Comparison of ENCODE assay signal across 17 mouse cellular contexts in the genomic region with DNA sequence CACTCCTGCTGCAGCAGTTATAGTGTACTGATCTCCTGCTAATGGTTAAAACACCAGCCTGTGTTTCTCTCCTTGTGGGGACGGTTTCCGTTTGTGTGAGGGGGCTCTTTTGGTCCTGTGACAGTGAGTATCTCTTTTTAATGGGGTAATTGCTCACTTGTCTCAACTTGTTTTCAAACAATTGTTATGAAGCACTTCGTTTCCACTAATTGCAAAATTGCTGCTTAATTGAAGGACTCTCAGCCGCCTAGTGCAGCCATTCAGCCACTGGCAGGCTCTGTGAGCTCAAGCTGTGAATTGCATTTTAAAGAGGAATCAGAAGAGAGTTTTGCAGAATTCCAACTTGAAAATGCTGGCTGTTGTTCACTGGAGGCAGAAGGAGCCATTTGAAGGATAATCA. TPM values are rescaled to one million over a fixed set of nuclear protein-coding genes. Genes with fewer than 3 reads are reported as not detected.
DNase-seq lines count a peak whose midpoint lies in the region; ATAC-seq and TF ChIP-seq lines count a peak whose summit lies in the region.
"Had no signal": no experiment of that assay in that cellular context is flagged by ENCODE, and none has a peak within 500 bp of the region (broad histone marks: within the 10 kb centered on the region; RNA-seq: fewer than 3 reads in every experiment).

No protein-coding gene starts in this region.

- H3K9me3 ChIP-seq in hindbrain, embryonic 12.5 days (replicated peaks), result no peaks in the 10 kb centered on the region
- H3K9me3 ChIP-seq in hindbrain, embryonic 10.5 days, result no peaks in the 10 kb centered on the region
- no peaks in the 10 kb centered on the region for H3K9me3 ChIP-seq in embryonic facial prominence, embryonic 14.5 days (ENCODE audit: control insufficient read depth, low read length)
- no peaks in the 10 kb centered on the region for H3K9me3 ChIP-seq in hindbrain, embryonic 16.5 days (ENCODE audit: control insufficient read depth, low read length)
- no peaks in the 10 kb centered on the region for H3K9me3 ChIP-seq in midbrain, postnatal 0 days (ENCODE audit: low read length)
- H3K9me3 ChIP-seq: heart, embryonic 10.5 days; lung, embryonic 15.5 days; neural tube, embryonic 12.5 days had no signal

- H3K36me3 ChIP-seq in hindbrain, embryonic 12.5 days, result no peaks in the 10 kb centered on the region
- H3K36me3 ChIP-seq in hindbrain, embryonic 10.5 days, result no peaks in the 10 kb centered on the region
- H3K36me3 ChIP-seq in embryonic facial prominence, embryonic 14.5 days (ENCODE audit: control insufficient read depth, insufficient read depth, low read length), result no peaks in the 10 kb centered on the region
- H3K36me3 ChIP-seq in hindbrain, embryonic 16.5 days (ENCODE audit: control insufficient read depth, insufficient read depth, low read length), result no peaks in the 10 kb centered on the region
- no peaks in the 10 kb centered on the region for H3K36me3 ChIP-seq in midbrain, postnatal 0 days (ENCODE audit: insufficient read depth, low read length)
- H3K36me3 ChIP-seq: heart, embryonic 10.5 days; lung, embryonic 15.5 days; neural tube, embryonic 12.5 days had no signal

- no peak for ATAC-seq in hindbrain, embryonic 12.5 days (ENCODE audit: low FRiP score)
- no peak for ATAC-seq in embryonic facial prominence, embryonic 14.5 days (ENCODE audit: low read depth)
- no peak for ATAC-seq in hindbrain, embryonic 16.5 days
- ATAC-seq in midbrain, postnatal 0 days (ENCODE audit: low FRiP score), result no peak
- ATAC-seq: intestine, postnatal 0 days had no signal

- H3K4me2 ChIP-seq in hindbrain, embryonic 12.5 days (replicated peaks), result 0 out of 2 replicates have a peak overlapping the region, but pooled peaks have one; percentile 8
- no peak overlapping the region for H3K4me2 ChIP-seq in embryonic facial prominence, embryonic 14.5 days (ENCODE audit: low read depth, low read length)
- peak overlapping the region; percentile 32 for H3K4me2 ChIP-seq in hindbrain, embryonic 16.5 days (ENCODE audit: low read length)
- H3K4me2 ChIP-seq in midbrain, postnatal 0 days (ENCODE audit: low read depth, low read length, poor library complexity, severe bottlenecking), result no peak overlapping the region
- H3K4me2 ChIP-seq: lung, embryonic 15.5 days; neural tube, embryonic 12.5 days had no signal

- DNase-seq in hindbrain, embryonic 10.5 days (ENCODE audit: low spot score), result no peak
- peak; percentile 31 for DNase-seq in embryonic facial prominence, embryonic 14.5 days (ENCODE audit: low spot score)
- DNase-seq in midbrain, postnatal 0 days (ENCODE audit: low spot score), result peak; percentile 19
- no peak for DNase-seq in cerebellum, postnatal 36 days
- DNase-seq in thymus, postnatal 4 days, result no peak
- DNase-seq in MN1 (ENCODE audit: low spot score), result no peak
- DNase-seq: adrenal gland, adult 8-10 months; kidney, postnatal 10 days; right cerebral cortex, adult 18-20 months; thymus, postnatal 36 days had no signal

- peaks cover 28% of the 10 kb centered on the region; the same call in 1 of the 2 replicates for H3K4me1 ChIP-seq in hindbrain, embryonic 12.5 days
- peaks cover 31% of the 10 kb centered on the region for H3K4me1 ChIP-seq in hindbrain, embryonic 10.5 days (replicated peaks)
- H3K4me1 ChIP-seq in embryonic facial prominence, embryonic 14.5 days (ENCODE audit: control insufficient read depth, insufficient read depth, low read length), result no peaks in the 10 kb centered on the region
- peaks cover 9% of the 10 kb centered on the region for H3K4me1 ChIP-seq in hindbrain, embryonic 16.5 days (ENCODE audit: control insufficient read depth, insufficient read depth, low read depth, low read length)
- no peaks in the 10 kb centered on the region for H3K4me1 ChIP-seq in midbrain, postnatal 0 days (ENCODE audit: insufficient read depth, low read length)

- H3K9ac ChIP-seq in hindbrain, embryonic 12.5 days, result no peak overlapping the region
- H3K9ac ChIP-seq in embryonic facial prominence, embryonic 14.5 days (ENCODE audit: low read depth, low read length), result no peak overlapping the region
- H3K9ac ChIP-seq in hindbrain, embryonic 16.5 days (ENCODE audit: low read depth, low read length), result no peak overlapping the region
- no peak overlapping the region for H3K9ac ChIP-seq in midbrain, postnatal 0 days (replicated peaks; ENCODE audit: low read length, poor library complexity, severe bottlenecking)
- H3K9ac ChIP-seq: lung, embryonic 15.5 days; neural tube, embryonic 12.5 days had no signal

- H3K27me3 ChIP-seq in hindbrain, embryonic 12.5 days, result peaks cover 4% of the 10 kb centered on the region; the same call in 1 of the 2 replicates
- peaks cover 24% of the 10 kb centered on the region for H3K27me3 ChIP-seq in hindbrain, embryonic 10.5 days (ENCODE audit: insufficient read depth, poor library complexity, severe bottlenecking)
- peaks cover 3% of the 10 kb centered on the region; the same call in 1 of the 2 replicates for H3K27me3 ChIP-seq in embryonic facial prominence, embryonic 14.5 days (replicated peaks; ENCODE audit: control insufficient read depth, insufficient read depth, low read length)
- H3K27me3 ChIP-seq in hindbrain, embryonic 16.5 days (replicated peaks; ENCODE audit: control insufficient read depth, insufficient read depth, low read length), result no peaks in the 10 kb centered on the region; the same call in 1 of the 2 replicates
- H3K27me3 ChIP-seq in midbrain, postnatal 0 days (ENCODE audit: insufficient read depth, low read length), result no peaks in the 10 kb centered on the region

- no peak overlapping the region for H3K4me3 ChIP-seq in hindbrain, embryonic 12.5 days
- H3K4me3 ChIP-seq in hindbrain, embryonic 10.5 days, result no peak overlapping the region
- H3K4me3 ChIP-seq in embryonic facial prominence, embryonic 14.5 days (ENCODE audit: low read depth, low read length), result no peak overlapping the region
- H3K4me3 ChIP-seq in hindbrain, embryonic 16.5 days (ENCODE audit: low read length), result no peak overlapping the region
- H3K4me3 ChIP-seq in midbrain, postnatal 0 days (ENCODE audit: low read depth, low read length), result no peak overlapping the region
- H3K4me3 ChIP-seq: heart, embryonic 10.5 days; lung, embryonic 15.5 days; neural tube, embryonic 12.5 days had no signal

- TF ChIP-seq CTCF in midbrain, postnatal 0 days (IDR thresholded peaks at IDR 0.05), result no peak

- H3K27ac ChIP-seq in hindbrain, embryonic 12.5 days, result no peak overlapping the region
- no peak overlapping the region for H3K27ac ChIP-seq in hindbrain, embryonic 10.5 days
- H3K27ac ChIP-seq in embryonic facial prominence, embryonic 14.5 days (replicated peaks; ENCODE audit: low read depth, low read length), result no peak overlapping the region
- H3K27ac ChIP-seq in hindbrain, embryonic 16.5 days (ENCODE audit: low read depth, low read length), result no peak overlapping the region
- no peak overlapping the region for H3K27ac ChIP-seq in midbrain, postnatal 0 days (ENCODE audit: low read depth, low read length)
- H3K27ac ChIP-seq: heart, embryonic 10.5 days; lung, embryonic 15.5 days; neural tube, embryonic 12.5 days had no signal

- 13% methylated on average over 4 of the region's 4 CpGs for WGBS in hindbrain, embryonic 12.5 days
- WGBS in hindbrain, embryonic 10.5 days, result 10% methylated on average over 4 of the region's 4 CpGs
- 13% methylated on average over 4 of the region's 4 CpGs for WGBS in embryonic facial prominence, embryonic 14.5 days
- 5% methylated on average over 4 of the region's 4 CpGs for WGBS in hindbrain, embryonic 16.5 days
- WGBS in midbrain, postnatal 0 days, result 9% methylated on average over 4 of the region's 4 CpGs

RNA-seq across cellular contexts. Expression of a gene that starts 22.7 kb away (rescaled TPM):
- 3.2 and 4.3 TPM in 2 replicates for polyA plus RNA-seq in hindbrain, embryonic 12.5 days (2016; fragmentation: Nextera tagmentation; extraction: Ambion mirVana)
- polyA plus RNA-seq in hindbrain, embryonic 10.5 days (2016; fragmentation: Nextera tagmentation; extraction: Ambion mirVana), result 2.0 and 3.5 TPM in 2 replicates
- polyA plus RNA-seq in embryonic facial prominence, embryonic 14.5 days (2014; fragmentation: Nextera tagmentation; extraction: Ambion mirVana), result 3.2 and 3.6 TPM in 2 replicates
- polyA plus RNA-seq in hindbrain, embryonic 16.5 days (2015; fragmentation: Nextera tagmentation; extraction: Ambion mirVana), result 5.9 and 7.3 TPM in 2 replicates
- total RNA-seq in midbrain, postnatal 0 days (2014; rRNA removed), result 7.2 and 7.8 TPM in 2 replicates
- polyA plus RNA-seq in midbrain, postnatal 0 days (2015; fragmentation: Nextera tagmentation; extraction: Ambion mirVana), result 10.7 TPM in 2 replicates
- total RNA-seq: megakaryocyte-erythroid progenitor cell, adult 5-6 weeks had no signal

Comparison
In these comparisons a context has a peak if more than half of its experiments do, and no peak if none do; other contexts are left out.
1. H3K4me2 ChIP-seq: peak in hindbrain, embryonic 12.5 days (single experiment) and hindbrain, embryonic 16.5 days (single experiment); none in embryonic facial prominence, embryonic 14.5 days (single experiment) and midbrain, postnatal 0 days (single experiment).
2. DNase-seq: peak in embryonic facial prominence, embryonic 14.5 days (single experiment) and midbrain, postnatal 0 days (single experiment); none in hindbrain, embryonic 10.5 days (single experiment), cerebellum, postnatal 36 days (0 of 2), thymus, postnatal 4 days (single experiment) and MN1 (single experiment).